Mouse (Mus musculus): ENCODE measurements around the gene Wasf1. TPM values are rescaled to one million over a fixed set of nuclear protein-coding genes. Genes with fewer than 3 reads are reported as not detected.

Gene Wasf1
- polyA plus RNA-seq (2017; shearing (Covaris generic)): not detected

GRCm38 (mm10) chr10:40882831-40883643 is at the start of gene Wasf1, which contains the start of gene Cdc40:
TSS of gene Wasf1 (plus strand) at chr10:40883475.
TSS of gene Cdc40 (minus strand) at chr10:40883311.

Other genes starting within 250 kb of the Wasf1 start
- gene Mettl24, start 200.2 kb upstream of the Wasf1 start, polyA plus RNA-seq (2017; shearing (Covaris generic)): 0.20 TPM
- gene Cdc40, start 164 bp upstream of the Wasf1 start, polyA plus RNA-seq (2017; shearing (Covaris generic)): 68.5 TPM
- gene Gpr6, start 188.8 kb downstream of the Wasf1 start, polyA plus RNA-seq (2017; shearing (Covaris generic)): not detected

Data from inflammation-experienced regulatory T-cells, adult 16 weeks (primary cell).